Mouse (Mus musculus) layer of hippocampus, adult 9-11 months (tissue): ENCODE results near the gene Myh10.
"Not testable (repeated sequence)": the region's sequence is repeated elsewhere in the genome, so short reads cannot be mapped to it uniquely, and the experiment has no call there.

Experiments
- DNase-seq: peaks from one replicate; pipeline ENCODE4 v3.0.0; 2022

Myh10 gene

GRCm38 (mm10) chr11:68807787-68808186 is 116.4 kb downstream of the Myh10 start:
- DNase-seq, result no peak

DNA sequence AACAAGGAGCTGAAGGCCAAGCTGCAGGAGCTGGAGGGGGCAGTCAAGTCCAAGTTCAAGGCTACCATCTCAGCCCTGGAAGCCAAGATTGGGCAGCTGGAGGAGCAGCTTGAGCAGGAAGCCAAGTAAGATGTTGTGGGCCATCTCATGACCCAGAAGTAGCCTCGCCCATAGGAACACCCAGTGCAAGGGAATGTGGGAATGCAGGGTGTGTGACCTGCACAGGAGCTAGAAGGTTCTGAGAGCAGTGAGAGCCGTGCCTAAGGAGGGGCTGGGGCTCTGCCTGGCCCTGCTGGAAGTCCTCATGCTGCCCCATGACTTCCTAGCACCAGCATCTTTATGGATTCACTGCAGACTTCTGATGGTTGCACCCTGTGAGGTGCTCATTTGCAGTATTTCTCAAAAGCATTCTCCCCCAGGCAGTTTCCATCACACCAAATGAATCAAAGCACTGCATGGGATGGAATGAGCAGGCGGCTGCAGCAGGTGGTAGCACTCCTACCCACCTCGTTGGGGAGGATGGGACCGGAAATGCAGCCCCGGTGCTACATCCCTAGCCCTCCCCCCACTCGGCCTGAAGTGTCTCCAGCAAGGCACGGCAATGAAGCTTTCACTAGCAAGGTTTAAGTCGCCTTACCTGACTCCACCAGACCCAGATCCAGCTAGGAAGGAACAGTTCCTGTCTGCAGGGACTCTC is 120.7 kb downstream of the Myh10 start:
- no peak for DNase-seq

GRCm38 (mm10) chr11:68818416-68818815 is 127.1 kb downstream of the Myh10 start:
- no peak for DNase-seq

- DNase-seq, result no peak
These were observed 128.0 kb downstream of the Myh10 start for GRCm38 (mm10) chr11:68819226-68819805.

GRCm38 (mm10) chr11:68822326-68822725 is 131.0 kb downstream of the Myh10 start:
- DNase-seq, result no peak

- DNase-seq, result no peak
These were observed 135.4 kb downstream of the Myh10 start for GRCm38 (mm10) chr11:68826735-68827134.

DNA sequence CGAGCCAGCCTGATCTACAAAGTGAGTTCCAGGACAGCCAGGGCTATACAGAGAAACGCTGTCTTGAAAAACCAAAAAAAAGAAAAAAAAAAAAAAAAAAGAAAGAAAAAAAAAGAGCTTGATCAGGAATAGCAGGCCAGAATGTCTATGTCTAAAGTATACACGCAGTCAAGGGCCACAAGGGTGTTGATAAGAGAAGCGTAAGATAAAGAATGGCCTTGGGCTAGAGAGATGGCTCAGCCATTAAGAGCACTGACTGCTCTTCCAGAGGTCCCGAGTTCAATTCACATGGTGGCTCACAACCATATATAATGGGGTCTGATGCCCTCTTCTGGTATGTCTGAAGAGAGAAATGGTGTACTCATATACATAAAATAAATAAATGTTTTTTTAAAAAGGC is 140.2 kb downstream of the Myh10 start:
- DNase-seq, result not testable (repeated sequence)

- no peak for DNase-seq
These were observed 141.4 kb downstream of the Myh10 start for GRCm38 (mm10) chr11:68832793-68833192.

DNA sequence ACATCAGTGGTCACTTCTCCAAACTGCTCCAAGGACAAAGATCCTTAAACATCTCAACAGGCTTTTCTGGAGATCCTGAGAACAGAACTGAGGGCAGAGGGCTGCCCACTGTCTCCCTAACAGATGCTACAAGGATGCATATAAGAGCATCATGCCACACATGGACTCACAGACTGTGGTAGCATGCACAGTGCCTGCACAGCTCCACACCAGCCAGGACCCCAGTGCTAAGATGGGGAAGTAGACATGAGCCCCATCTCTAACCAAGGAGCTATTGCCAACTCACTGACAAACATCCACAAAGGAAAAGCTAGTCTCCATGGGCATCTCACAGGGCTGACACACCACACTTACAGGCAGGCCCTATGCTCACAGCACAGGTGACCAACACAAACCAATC is 142.2 kb downstream of the Myh10 start:
- DNase-seq, result no peak

DNA sequence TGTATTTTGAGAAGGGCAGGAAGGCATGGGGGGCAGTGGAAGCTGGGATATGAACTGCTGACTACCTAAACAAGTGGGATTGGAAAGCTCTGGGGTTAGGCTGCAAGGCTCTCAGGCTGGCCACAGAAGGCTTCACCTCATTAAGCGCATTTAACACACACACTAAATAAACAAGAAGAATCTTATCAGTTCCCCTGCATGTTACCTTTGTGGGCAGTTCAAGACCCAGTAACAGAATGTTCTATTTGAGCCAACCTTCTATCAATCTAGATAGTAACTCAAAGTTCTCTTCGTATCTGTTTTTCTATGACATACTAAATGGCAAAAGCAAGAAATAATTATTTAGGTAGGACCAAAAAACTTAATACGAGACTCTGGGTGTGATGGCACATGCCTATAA is 143.7 kb downstream of the Myh10 start:
- DNase-seq, result no peak

- no peak for DNase-seq
These were observed 148.2 kb downstream of the Myh10 start for GRCm38 (mm10) chr11:68839606-68840005.

GRCm38 (mm10) chr11:68850862-68851261 is 159.5 kb downstream of the Myh10 start:
- DNase-seq, result no peak

- no peak for DNase-seq
These were observed 160.5 kb downstream of the Myh10 start for GRCm38 (mm10) chr11:68851644-68852485.

DNA sequence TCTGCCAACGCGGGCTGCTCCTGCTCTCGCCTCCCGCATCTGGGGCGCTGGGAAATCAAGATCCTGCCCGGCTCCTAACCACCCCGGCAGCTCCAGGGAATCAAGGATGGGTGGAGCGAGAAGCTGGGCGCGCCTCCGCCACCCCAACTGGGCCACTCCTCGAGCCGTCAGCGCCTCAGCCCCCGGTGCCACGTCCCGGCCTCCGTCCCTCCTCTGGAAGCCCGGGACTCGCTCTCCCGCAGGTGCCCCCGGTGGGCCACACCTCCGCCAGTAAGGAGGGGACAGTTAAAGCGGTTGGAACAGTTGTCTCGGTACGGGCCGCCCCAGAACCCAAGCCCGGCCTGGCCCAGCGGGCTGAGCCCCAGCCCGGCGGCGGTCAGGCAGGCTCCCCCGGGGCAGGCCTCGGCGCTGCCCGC is 161.1 kb downstream of the Myh10 start:
- peak; percentile 45 for DNase-seq

GRCm38 (mm10) chr11:68852932-68853409 is 161.6 kb downstream of the Myh10 start:
- DNase-seq, result peak; percentile 99

GRCm38 (mm10) chr11:68853611-68854401 is 162.4 kb downstream of the Myh10 start:
- DNase-seq, result no peak

DNA sequence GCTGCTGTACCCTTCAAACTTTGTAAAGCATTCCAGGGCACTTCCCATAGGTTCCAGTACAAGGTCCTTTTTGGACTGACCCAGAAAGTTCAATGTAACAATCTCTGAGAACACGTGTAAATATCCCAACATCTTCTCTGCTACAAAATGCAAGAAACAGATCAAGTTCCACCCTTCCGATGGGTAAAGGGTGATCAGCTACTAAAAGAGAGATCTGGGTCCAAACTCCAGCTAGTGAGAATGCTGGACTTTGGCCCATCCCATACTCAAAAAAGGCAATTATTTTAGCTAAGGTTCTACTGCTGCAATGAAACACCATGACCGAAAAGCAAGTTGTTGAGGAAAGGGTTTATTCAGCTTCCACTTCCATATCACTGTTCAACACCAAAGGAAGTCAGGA is 163.3 kb downstream of the Myh10 start:
- no peak for DNase-seq

DNA sequence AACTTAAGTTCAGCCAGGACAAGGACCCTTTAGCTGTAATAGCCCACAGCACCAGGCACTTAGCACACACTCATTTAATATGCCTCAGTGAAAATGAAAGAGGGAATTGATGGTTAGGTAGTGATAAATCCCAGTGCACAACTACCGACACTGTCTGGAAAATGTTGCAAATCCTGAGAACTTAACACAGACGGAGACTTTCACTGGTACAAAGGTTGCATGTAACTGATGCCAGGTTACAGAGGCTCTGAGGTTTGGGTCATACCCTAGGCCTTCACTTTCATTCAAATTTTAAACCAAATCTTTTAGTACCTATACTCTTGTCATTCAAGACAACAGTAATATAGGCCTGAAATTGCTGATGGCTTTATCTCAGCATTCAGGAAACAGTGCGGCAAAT is 166.0 kb downstream of the Myh10 start:
- DNase-seq, result no peak

DNA sequence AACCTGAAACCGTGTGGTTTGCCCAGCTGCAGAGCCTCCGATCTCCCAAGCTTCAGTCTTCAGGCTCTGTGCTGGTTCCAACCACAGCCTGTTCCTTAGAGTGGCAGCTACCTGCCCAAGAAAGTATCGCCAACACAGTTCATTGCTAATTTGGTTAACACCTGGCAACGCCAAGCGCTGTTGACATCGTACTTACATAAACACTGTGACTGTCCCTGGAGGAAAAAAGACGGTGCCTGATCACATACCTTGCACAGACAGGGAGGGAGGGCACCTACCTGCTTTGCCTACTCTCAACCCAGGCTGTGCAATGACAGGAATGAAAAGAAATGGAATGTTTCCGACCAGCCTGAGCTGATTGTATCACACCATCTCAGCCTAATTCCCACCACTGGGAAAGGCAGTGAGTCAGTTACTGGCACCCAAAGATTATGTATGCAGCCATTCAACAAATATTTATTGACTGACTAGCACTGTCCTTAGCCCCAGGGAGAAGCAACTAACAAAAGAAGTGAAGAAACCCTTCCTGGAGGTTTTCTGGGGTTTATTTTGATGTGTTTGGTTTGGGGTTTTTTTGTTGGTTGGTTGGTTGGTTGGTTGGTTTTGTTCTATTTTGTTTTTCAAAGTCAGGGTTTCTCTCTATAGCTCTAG is 168.7 kb downstream of the Myh10 start:
- no peak for DNase-seq

GRCm38 (mm10) chr11:68862260-68862659 is 170.9 kb downstream of the Myh10 start:
- no peak for DNase-seq

DNA sequence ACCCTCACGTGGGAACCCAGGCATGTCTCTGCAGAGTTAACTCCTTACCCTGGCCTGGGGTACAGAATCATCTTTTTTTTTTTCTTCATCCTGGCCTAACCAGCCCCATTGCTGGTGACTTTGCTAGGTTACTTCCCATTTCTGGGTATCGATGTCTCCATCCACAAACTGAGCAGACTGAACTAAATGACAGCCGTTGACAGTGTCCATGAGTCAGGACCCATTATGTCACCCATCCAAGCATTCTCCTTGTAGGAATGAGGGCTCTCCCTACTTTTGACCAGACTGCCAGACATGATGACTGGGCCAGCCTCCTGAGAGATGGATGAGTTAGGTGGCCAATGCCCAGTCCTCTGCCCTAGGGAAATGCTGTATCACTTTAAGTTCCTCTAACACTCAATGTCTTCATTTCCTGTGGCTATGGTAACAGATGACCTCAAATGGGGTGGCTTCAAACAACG is 172.3 kb downstream of the Myh10 start:
- no peak for DNase-seq

- DNase-seq, result peak; percentile 10
These were observed 173.3 kb downstream of the Myh10 start for GRCm38 (mm10) chr11:68864544-68865189.
